Mouse (Mus musculus): ENCODE data around the gene Nusap1.
"Not testable (repeated sequence)": the region's sequence is repeated elsewhere in the genome, so short reads cannot be mapped to it uniquely, and the experiment has no call there.

Gene Nusap1

GRCm38 (mm10) chr2:119618199-119618982 is at the start of gene Nusap1, which contains the start of gene Oip5:
Gene Nusap1, plus strand, starts transcription at chr2:119618298.
Gene Oip5, minus strand, starts transcription at chr2:119618469.
- peak; percentile 96 to 98 for DNase-seq (ENCODE audit: low spot score in 2 of 2)

GRCm38 (mm10) chr2:119572471-119572870 is 45.6 kb upstream of the Nusap1 start:
- DNase-seq (ENCODE audit: low spot score in 2 of 2): no peak

- DNase-seq (ENCODE audit: low spot score in 2 of 2): no peak
These were observed 36.5 kb upstream of the Nusap1 start for GRCm38 (mm10) chr2:119581571-119581970.

DNA sequence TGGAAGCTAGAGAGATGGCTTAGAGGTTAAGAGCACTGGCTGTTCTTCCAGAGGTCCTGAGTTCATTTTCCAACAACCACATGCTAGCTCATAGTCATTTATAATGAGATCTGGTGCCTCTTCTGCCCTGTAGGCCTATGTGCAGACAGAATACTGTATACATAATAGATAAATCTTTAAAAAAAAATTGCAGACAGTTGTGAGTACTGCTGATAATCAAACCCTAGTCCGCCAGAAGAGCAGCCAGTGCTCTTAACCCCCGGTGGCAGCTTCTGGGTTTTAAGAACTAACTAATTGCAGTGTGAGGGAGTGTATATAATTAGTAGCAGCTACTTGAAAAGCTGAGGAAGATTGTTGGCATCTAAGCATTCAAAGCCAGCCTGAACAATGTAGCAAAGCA is 34.7 kb upstream of the Nusap1 start:
- no peak for DNase-seq (ENCODE audit: low spot score in 2 of 2)

DNA sequence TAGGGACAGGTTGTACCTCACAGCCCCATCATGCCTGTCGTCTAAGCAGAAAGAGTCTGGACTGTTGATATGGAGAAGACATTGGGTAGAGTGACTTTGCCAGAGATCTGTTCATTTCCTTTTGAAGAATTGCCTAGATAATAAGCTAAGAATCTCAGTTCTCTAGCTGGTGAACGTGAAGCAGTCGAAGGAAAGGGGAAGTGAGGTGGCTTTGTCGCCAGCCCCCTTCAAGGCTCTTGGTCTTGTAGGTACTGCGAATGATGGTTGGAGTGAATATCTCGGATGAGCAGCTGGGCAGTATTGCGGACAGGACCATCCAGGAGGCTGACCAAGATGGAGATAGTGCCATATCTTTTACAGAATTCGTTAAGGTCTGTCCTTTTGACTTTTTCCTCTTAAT is 33.8 kb upstream of the Nusap1 start:
- DNase-seq (ENCODE audit: low spot score in 2 of 2): no peak

DNA sequence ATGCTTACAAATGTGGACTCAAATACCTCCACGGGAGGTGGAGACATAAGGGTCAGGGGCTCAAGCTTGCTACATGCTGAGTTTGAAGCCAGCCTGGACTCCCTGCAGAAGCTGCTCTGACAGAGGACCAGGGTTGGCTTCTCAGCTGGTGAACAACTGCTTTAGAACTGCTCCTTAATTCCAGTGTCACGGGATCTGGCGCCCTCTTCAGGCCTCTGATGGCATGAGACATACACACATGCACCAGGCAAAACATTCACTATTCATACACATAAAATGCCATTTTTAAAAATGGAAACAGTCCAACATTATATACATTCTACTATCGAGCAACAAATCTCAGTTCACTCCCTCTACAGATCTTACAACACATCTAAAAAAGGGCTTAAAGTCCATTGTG is 30.7 kb upstream of the Nusap1 start:
- peak in 1 of 2 experiments; percentile 51 for DNase-seq (ENCODE audit: low spot score in 2 of 2)

DNA sequence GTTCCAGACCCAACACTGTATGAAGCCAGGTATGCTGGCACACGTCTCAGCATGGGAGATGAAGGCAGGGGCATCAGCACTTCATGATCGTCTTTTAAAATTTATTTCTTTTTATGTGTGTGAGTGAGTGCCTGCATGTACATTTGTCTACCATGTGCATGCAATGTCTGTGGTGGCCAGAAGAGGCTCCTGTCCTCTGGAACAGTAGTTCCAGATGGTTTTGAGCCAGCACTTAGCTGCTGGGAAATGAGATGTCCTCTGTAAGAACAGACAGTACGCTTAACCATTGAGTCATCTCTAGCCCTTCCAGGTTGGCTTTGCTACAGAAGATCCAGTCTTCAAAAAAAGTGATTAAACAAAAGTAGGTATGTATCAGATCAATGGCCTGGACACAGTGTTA is 26.9 kb upstream of the Nusap1 start:
- no peak for DNase-seq (ENCODE audit: low spot score in 2 of 2)

- DNase-seq (ENCODE audit: low spot score in 2 of 2): no peak
These were observed 24.4 kb upstream of the Nusap1 start for GRCm38 (mm10) chr2:119593765-119594112.

DNA sequence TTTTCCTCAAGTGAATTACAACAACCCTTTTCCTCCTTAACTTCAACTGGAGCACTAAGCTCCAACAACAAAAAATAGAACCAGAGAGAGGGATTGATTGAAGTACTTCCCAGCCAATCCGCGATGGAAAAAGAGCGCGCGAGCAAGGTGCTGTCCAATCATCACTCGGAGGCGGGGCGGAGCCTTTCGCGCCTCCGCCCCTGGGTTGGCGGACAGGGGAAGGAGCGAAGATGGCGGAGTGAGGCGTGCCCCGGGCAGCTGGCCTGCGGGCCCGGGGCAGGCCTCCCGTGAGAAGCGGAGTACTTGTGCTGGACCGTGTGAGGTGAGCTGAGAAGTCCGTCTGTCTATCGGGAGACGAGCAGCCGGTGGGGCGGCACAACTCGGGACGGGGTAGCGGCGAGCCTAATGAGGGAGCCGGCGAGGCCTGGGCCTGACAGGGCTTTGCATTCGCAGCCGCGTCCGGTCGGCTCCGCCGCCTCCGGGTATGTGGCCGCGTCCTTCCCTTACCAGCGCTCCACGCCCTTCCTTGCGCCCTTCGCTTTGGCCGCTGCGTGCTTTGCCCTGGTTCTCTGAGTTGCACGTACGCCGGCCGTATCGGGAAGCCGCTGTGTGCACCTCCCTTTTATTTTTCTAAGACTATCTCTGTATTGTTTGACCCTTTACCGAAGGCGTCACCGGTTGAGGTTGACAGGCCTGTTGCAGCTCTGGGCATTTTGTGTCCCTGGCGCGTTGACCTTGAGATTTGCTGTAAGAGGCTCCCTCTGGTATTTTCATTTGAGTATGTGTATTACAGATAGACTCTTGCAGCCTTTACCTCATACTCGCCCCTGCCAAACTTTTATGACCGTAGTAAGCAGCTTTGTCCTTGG is 23.8 kb upstream of the Nusap1 start:
- DNase-seq (ENCODE audit: low spot score in 2 of 2): peak; percentile 98 to 99

GRCm38 (mm10) chr2:119595308-119595707 is 22.8 kb upstream of the Nusap1 start:
- DNase-seq (ENCODE audit: low spot score in 2 of 2): no peak

DNA sequence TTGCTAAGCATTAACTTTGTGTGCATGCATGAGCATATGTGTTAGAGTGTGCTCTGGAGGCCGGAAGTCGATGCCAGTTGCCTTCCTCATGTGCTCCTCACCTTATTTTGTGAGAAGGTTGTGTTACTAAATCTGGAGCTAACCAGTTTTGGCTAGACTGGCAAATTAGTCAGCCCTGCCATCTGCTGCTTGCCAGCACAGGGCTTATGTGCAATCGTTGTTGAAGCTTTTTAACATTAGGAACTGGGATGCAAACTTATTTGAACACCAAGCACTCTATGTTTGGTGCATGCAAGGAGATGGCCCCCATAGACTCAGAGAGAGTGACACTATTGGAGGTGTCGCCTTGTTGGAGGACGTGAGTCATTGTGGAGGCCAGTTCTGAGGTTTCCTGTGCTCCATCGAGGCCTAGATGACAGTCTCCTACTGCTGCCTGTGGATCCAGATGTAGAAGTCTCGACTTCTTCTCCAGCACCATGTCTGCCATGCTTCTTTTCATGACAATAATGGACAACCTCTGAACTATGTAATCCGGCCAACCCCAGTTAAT is 21.2 kb upstream of the Nusap1 start:
- no peak for DNase-seq (ENCODE audit: low spot score in 2 of 2)

DNA sequence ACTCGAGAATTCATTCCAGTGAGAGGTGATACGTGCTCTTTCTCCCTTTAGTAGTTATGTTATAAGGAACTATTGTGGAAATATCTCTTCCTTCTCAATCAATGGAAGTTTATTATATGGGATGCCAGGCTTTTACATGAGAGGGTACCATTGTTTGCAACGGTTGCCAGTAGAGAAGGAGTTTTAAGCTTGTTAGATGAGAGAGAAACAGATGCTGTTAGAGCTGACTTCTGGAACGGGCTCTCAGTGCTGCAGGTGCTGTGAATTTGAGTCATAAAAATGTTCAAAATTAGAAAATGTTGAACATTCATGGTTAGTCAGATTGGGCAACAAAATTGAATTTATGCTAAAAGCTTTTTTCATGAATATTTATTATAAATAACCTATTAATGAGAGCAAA is 17.1 kb upstream of the Nusap1 start:
- DNase-seq (ENCODE audit: low spot score in 2 of 2): no peak

DNA sequence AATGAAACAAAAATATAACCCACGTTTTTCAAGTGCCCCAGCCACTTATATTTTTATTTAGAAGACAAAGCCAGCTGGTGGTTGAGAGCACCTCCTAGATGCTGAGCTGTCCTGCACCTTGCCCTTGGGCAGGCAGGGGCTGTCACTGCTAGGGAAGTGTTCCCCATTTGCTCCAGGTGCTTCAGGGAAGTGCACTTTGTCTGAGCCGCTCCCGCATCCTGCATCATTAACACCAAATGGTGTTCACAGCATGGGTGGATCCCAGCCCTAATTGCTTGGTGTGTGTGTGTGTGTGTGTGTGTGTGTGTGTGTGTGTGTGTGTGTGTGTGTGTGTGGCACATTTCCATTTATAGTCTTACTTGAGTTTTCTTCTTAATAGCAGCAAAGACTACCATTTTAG is 16.5 kb upstream of the Nusap1 start:
- not testable (repeated sequence) for DNase-seq (ENCODE audit: low spot score in 2 of 2)

- no peak for DNase-seq (ENCODE audit: low spot score in 2 of 2)
These were observed 15.6 kb upstream of the Nusap1 start for GRCm38 (mm10) chr2:119602488-119602887.

DNA sequence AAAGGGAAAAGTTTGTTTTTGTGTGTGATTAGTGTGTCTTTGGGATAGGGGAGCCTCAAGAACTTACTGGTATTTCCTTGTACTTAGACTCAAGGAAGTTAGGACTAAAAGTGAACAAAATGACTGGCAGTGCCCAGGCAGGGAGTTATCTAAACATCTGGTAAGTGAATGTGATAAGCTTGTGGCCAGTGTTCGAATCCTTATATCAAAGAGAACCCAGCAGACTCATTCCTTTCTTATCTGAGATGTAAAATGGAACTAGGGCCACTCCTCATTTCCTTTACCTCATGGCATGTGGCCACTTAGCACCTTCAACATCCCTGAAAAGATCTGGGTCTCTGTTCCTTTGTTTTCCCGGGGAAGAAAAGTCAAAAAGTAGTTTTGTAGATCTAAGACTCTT is 14.2 kb upstream of the Nusap1 start:
- no peak for DNase-seq (ENCODE audit: low spot score in 2 of 2)

GRCm38 (mm10) chr2:119605361-119605973 is 12.6 kb upstream of the Nusap1 start:
- DNase-seq (ENCODE audit: low spot score in 2 of 2): no peak

- no peak for DNase-seq (ENCODE audit: low spot score in 2 of 2)
These were observed 11.1 kb upstream of the Nusap1 start for GRCm38 (mm10) chr2:119607023-119607422.

GRCm38 (mm10) chr2:119617841-119618198 is 278 bp upstream of the Nusap1 start:
- DNase-seq (ENCODE audit: low spot score in 2 of 2): no peak

DNA sequence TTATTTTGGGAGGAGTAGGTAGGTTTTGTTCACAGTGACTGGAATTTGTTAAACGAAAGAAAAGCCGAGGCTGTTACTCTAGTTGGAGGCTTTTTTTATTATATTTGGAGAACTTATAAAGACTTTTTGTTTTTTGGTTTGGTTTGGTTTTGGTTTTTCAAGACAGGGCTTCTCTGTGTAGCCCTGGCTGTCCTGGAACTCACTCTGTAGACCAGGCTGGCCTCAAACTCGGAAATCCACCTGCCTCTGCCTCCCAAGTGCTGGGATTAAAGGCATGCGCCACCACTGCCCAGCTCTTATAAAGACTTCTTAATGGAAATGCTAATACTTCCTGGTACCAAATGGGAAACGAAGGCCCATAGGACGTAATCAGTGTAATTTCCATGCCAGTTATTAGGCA is 904 bp downstream of the Nusap1 start:
- not testable (repeated sequence) for DNase-seq (ENCODE audit: low spot score in 2 of 2)

DNA sequence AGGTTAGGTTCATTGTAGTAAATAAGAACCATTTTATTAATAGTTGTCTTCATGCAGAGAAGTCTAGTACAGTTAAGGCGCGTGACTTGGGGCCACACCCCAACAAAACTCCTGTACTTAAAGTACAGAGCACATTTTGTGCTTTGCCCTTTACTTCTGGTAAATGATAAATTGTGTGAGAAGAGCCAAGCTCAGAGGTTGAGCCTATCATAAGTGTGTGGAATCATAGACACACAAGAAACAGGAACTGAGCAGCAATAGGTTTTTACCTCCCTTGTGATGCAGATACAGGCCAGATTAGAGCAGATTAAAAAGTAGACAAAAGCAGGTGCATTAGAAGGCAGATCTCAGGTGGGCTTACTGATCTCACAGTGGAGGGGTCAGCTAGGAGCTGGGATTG is 3.2 kb downstream of the Nusap1 start:
- no peak for DNase-seq (ENCODE audit: low spot score in 2 of 2)

DNA sequence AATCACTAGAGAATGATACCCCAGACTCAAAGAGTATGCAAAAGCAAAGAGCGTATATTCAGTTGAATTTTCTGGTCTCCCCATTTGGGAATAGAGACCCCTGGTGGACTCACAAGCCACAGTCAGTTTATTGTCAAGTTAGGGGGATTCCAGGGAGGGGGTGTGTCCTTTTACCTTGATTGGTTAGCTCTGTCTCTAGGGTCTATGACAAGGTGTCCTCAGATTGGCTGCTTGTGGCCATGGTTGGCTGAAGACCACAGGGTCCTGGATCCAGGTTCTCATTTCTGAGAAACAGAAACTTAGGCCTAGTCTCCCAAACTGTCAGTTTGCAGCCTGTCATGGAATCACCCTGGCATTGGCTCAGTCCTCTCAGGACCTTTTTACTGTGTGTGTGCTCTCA is 18.7 kb downstream of the Nusap1 start:
- no peak for DNase-seq (ENCODE audit: low spot score in 2 of 2)

- DNase-seq (ENCODE audit: low spot score in 2 of 2): no peak
These were observed 23.3 kb downstream of the Nusap1 start for GRCm38 (mm10) chr2:119641214-119641912.

Data from right cerebral cortex, postnatal 10 days (tissue).